Mouse (Mus musculus) CH12.LX (cell line): Measurements from ENCODE around the gene Dhx58. TPM values are rescaled to one million over a fixed set of nuclear protein-coding genes. Genes with fewer than 3 reads are reported as not detected.

Experiments used
- DNase-seq: peaks from one replicate; pipeline ENCODE4 v3.0.0-alpha.2; 2013; ENCODE audit errors: extremely low read depth
- H3K27ac ChIP-seq: 2 replicates; pipeline ENCODE4 v1.5.1; 2012; ENCODE audit warnings: low read depth, mild to moderate bottlenecking, control low read depth, moderate library complexity; ENCODE audit not compliant: insufficient read depth
- H3K27me3 ChIP-seq: replicated peaks from 2 replicates; pipeline ENCODE3; 2012; ENCODE audit warnings: inconsistent platforms
- H3K36me3 ChIP-seq, 2 experiments: replicated peaks in 1 of 2; 2 replicates each; pipeline versions ENCODE3 to v1.6.1; 2012; ENCODE audit warnings: inconsistent platforms in 1 of 2, low read length in 1 of 2, mild to moderate bottlenecking in 1 of 2, mixed read lengths in 1 of 2, moderate library complexity in 1 of 2; ENCODE audit not compliant: control insufficient read depth in 1 of 2, insufficient read depth in 1 of 2
- H3K4me1 ChIP-seq, 2 experiments: 2 replicates each; pipeline ENCODE4 v1.6.1; 2012; ENCODE audit warnings: inconsistent platforms in 1 of 2, moderate library complexity in 1 of 2; ENCODE audit not compliant: insufficient read depth in 2 of 2, control insufficient read depth in 1 of 2
- H3K4me2 ChIP-seq: 2 replicates; pipeline ENCODE4 v1.6.1; 2012; ENCODE audit warnings: low read depth, mild to moderate bottlenecking, control low read depth; ENCODE audit not compliant: poor library complexity, insufficient read depth, severe bottlenecking
- H3K4me3 ChIP-seq, 3 experiments: fragments of 150-350 bp in 1 of 3; sonication (generic) in 1 of 3; replicated peaks in 1 of 3; 2 replicates each; pipeline versions ENCODE3 to v1.5.1; 2011 to 2012; ENCODE audit warnings: low read depth in 2 of 3, low read length in 2 of 3, mild to moderate bottlenecking in 2 of 3, moderate library complexity in 2 of 3, control low read depth in 1 of 3, improper control_type of control experiment in 1 of 3, inconsistent platforms in 1 of 3, mixed read lengths in 1 of 3; ENCODE audit not compliant: poor library complexity in 1 of 3
- H3K79me2 ChIP-seq: replicated peaks from 2 replicates; pipeline ENCODE4 v1.6.1; 2012; ENCODE audit warnings: mild to moderate bottlenecking, moderate library complexity; ENCODE audit not compliant: control insufficient read depth, poor library complexity, insufficient read depth, severe bottlenecking; ENCODE audit errors: extremely low read depth
- H3K9ac ChIP-seq: 2 replicates; pipeline ENCODE4 v1.6.1; 2012; ENCODE audit warnings: low read depth, mild to moderate bottlenecking, control low read depth, moderate library complexity; ENCODE audit not compliant: insufficient read depth
- H3K9me3 ChIP-seq: replicated peaks from 2 replicates; pipeline ENCODE3; 2012; ENCODE audit warnings: low read length, inconsistent platforms, mixed read lengths
- BHLHE40 ChIP-seq: IDR thresholded peaks from 2 replicates; pipeline ENCODE4 v1.6.1; 2011; ENCODE audit warnings: mild to moderate bottlenecking, low read depth, low read length, improper control_type of control experiment
- CTCF ChIP-seq, 2 experiments: IDR thresholded peaks in 1 of 2; conservative IDR thresholded peaks in 1 of 2; 2 replicates each; pipeline ENCODE4 v1.5.1; 2011 to 2012; ENCODE audit warnings: low read depth in 2 of 2, low read length in 2 of 2, improper control_type of control experiment in 1 of 2, inconsistent platforms in 1 of 2, mild to moderate bottlenecking in 1 of 2, moderate library complexity in 1 of 2
- E2F4 ChIP-seq: IDR thresholded peaks from 2 replicates; pipeline ENCODE4 v1.6.1; 2011; ENCODE audit warnings: low read depth, low read length, improper control_type of control experiment; ENCODE audit not compliant: insufficient replicate concordance
- EP300 ChIP-seq: IDR thresholded peaks from 2 replicates; pipeline ENCODE4 v1.6.1; 2011; ENCODE audit warnings: low read length, improper control_type of control experiment
- JUN ChIP-seq: IDR thresholded peaks from 2 replicates; pipeline ENCODE4 v1.6.1; 2011; ENCODE audit warnings: low read depth, mild to moderate bottlenecking, low read length, improper control_type of control experiment, moderate library complexity; ENCODE audit not compliant: insufficient read depth
- JUND ChIP-seq: conservative IDR thresholded peaks from 2 replicates; pipeline ENCODE4 v1.6.1; 2011; ENCODE audit warnings: low read depth, low read length, improper control_type of control experiment
- KAT2A ChIP-seq: IDR thresholded peaks from 2 replicates; pipeline ENCODE4 v1.6.1; 2012; ENCODE audit warnings: low read length, improper control_type of control experiment, inconsistent platforms; ENCODE audit not compliant: insufficient replicate concordance
- MAX ChIP-seq: IDR thresholded peaks from 2 replicates; pipeline ENCODE4 v1.6.1; 2011; ENCODE audit warnings: low read length, improper control_type of control experiment
- MAZ ChIP-seq: IDR thresholded peaks from 2 replicates; pipeline ENCODE4 v1.6.1; 2012; ENCODE audit warnings: low read depth, mild to moderate bottlenecking, inconsistent platforms, low read length, improper control_type of control experiment, moderate library complexity
- MEF2A ChIP-seq: IDR thresholded peaks from 2 replicates; pipeline ENCODE4 v1.6.1; 2014; ENCODE audit warnings: low read depth, mild to moderate bottlenecking, inconsistent platforms, low read length, improper control_type of control experiment, borderline replicate concordance
- NRF1 ChIP-seq: IDR thresholded peaks from 2 replicates; pipeline ENCODE4 v1.6.1; 2014; ENCODE audit warnings: low read depth, mild to moderate bottlenecking, inconsistent platforms, low read length, improper control_type of control experiment, moderate library complexity
- PAX5 ChIP-seq: IDR thresholded peaks from 2 replicates; pipeline ENCODE4 v1.6.1; 2012; ENCODE audit warnings: low read length, inconsistent platforms, mixed read lengths
- POLR2AphosphoS2 ChIP-seq: IDR thresholded peaks from 2 replicates; pipeline ENCODE4 v1.6.1; 2011; ENCODE audit warnings: low read depth, low read length, improper control_type of control experiment
- RAD21 ChIP-seq: IDR thresholded peaks from 2 replicates; pipeline ENCODE4 v1.6.1; 2011; ENCODE audit warnings: low read depth, mild to moderate bottlenecking, low read length, improper control_type of control experiment, moderate library complexity
- RCOR1 ChIP-seq: conservative IDR thresholded peaks from 2 replicates; pipeline ENCODE4 v1.6.1; 2012; ENCODE audit warnings: low read depth, mild to moderate bottlenecking, inconsistent platforms, low read length, improper control_type of control experiment
- UBTF ChIP-seq: IDR thresholded peaks from 2 replicates; pipeline ENCODE4 v1.6.1; 2012; ENCODE audit warnings: low read depth, mild to moderate bottlenecking, inconsistent platforms, low read length, improper control_type of control experiment, moderate library complexity
- USF2 ChIP-seq: conservative IDR thresholded peaks from 2 replicates; pipeline ENCODE4 v1.6.1; 2011; ENCODE audit warnings: low read depth, low read length, improper control_type of control experiment
- ZC3H11A ChIP-seq: IDR thresholded peaks from 2 replicates; pipeline ENCODE4 v1.6.1; 2012; ENCODE audit warnings: low read depth, mild to moderate bottlenecking, inconsistent platforms, low read length, improper control_type of control experiment
- ZMIZ1 ChIP-seq: IDR thresholded peaks from 2 replicates; pipeline ENCODE4 v1.6.1; 2012; ENCODE audit warnings: low read depth, mild to moderate bottlenecking, inconsistent platforms, low read length, improper control_type of control experiment
- ZNF384 ChIP-seq: IDR thresholded peaks from 2 replicates; pipeline ENCODE4 v1.6.1; 2012; ENCODE audit warnings: low read depth, low read length, improper control_type of control experiment, inconsistent platforms
- dilution Hi-C: fragments of 300-500 bp; cut with MboI; formaldehyde crosslinking; loops from 2 replicates; pipeline ENCODE4 v1.14.3; 2020; ENCODE audit warnings: low sequenced_read_pairs; ENCODE audit not compliant: extremely low pct_unique_long_range_greater_than_20kb, extremely low pct_ligation_motif_present
- in situ Hi-C: fragments of 300-500 bp; cut with MboI; formaldehyde crosslinking; loops from 3 replicates; pipeline ENCODE4 v1.14.3; 2019; ENCODE audit warnings: low sequenced_read_pairs, low pct_ligation_motif_present, low pct_unique_long_range_greater_than_20kb, mixed read lengths
- polyA plus RNA-seq: library from polyadenylated mRNA; unstranded; fragments of >175 nt; gene quantifications from 2 replicates; pipeline ENCODE4 v1.2.1, GENCODE M21; 2012; ENCODE audit warnings: low read depth; ENCODE audit not compliant: insufficient read length
- total RNA-seq, 2 experiments: library from RNA; depleted of rRNA; stranded (reverse); fragments of 300-350 nt in 1 of 2; fragments of >200 nt in 1 of 2; gene quantifications; 2 replicates each; pipeline ENCODE4 v1.2.3; 2012 to 2014

Dhx58 gene
- total and polyA plus RNA-seq, 3 experiments: 6.3 to 15.7 (median 6.4) TPM

DNA sequence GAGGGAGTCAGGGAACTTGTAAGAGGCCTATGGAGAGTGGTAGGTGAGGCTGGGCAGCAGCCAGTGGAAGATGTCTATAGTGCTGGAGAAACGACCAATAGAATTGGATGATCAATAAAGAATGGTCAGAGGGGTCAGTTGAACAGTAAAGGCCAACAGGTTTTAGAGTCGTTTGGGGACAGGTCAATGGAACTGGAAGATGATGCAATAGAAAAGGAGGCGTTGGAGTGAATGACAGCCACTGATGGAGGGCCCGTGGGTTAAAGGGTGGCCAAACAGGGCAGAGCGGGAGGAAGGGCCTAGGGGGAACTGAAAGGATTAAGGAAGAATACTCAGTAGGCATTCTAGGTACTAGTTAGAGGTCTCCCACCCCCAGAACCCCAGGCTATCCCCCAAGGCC, 43.0 kb upstream of the Dhx58 start:
- TF ChIP-seq ZNF384: no peak
- TF ChIP-seq E2F4: no peak
- no peak for TF ChIP-seq MAX
- TF ChIP-seq EP300: no peak
- no peak for TF ChIP-seq ZC3H11A
- no peak for TF ChIP-seq RCOR1
- TF ChIP-seq USF2: no peak
- no peak for TF ChIP-seq RAD21
- no peak for TF ChIP-seq JUN
- TF ChIP-seq CTCF (conservative IDR thresholded peaks at IDR 0.05 in 1 of 2, IDR thresholded peaks at IDR 0.05 in 1 of 2; ENCODE audit: low read depth in 2 of 2, low read length in 2 of 2): no peak
- no peak for TF ChIP-seq MEF2A
- no peak for TF ChIP-seq POLR2AphosphoS2
- TF ChIP-seq NRF1: no peak
- TF ChIP-seq KAT2A: no peak
- no peak for TF ChIP-seq BHLHE40
- no peak for TF ChIP-seq MAZ
- TF ChIP-seq PAX5: no peak
- TF ChIP-seq UBTF: no peak

DNA sequence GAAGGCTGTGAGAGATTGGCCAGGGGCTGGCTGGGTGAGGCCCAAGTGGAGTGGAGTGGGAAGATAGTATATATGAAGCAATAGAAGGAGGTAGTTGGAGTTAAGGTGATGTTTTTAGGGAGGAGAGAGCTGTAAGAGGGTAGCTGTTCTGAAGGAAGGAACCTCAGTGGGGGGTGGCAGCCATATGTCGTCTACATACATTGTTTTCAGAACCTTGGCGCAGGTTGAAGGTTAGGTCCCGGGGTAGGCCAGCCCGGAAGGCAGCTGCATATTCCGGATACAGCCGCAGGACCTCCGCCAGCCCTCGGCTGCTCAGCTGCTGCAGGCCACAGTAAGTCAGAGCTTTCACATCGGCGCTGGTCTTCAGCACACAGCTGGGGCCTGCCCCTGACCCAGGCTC, 42.5 kb upstream of the Dhx58 start:
- H3K4me3 ChIP-seq: no peak overlapping the region
- H3K9me3 ChIP-seq: peaks cover 2% of the 10 kb centered on the region
- no peaks in the 10 kb centered on the region for H3K27me3 ChIP-seq
- dilution Hi-C loops (no loop called here), in situ Hi-C loops (no loop called here)
- no peak overlapping the region for H3K27ac ChIP-seq
- H3K79me2 ChIP-seq: no peaks in the 10 kb centered on the region
- H3K4me1 ChIP-seq: 0 out of 4 replicates have a peak, but pooled peaks cover 0 to 3% of the 10 kb centered on the region in 2 experiments
- no peak overlapping the region for H3K9ac ChIP-seq
- no peak overlapping the region for H3K4me2 ChIP-seq
- no peak for TF ChIP-seq MAX
- TF ChIP-seq USF2: no peak
- TF ChIP-seq PAX5: no peak
- TF ChIP-seq UBTF: no peak
- TF ChIP-seq E2F4: no peak
- no peak for TF ChIP-seq ZMIZ1
- TF ChIP-seq JUND: no peak
- no peak for DNase-seq
- peaks cover 19 to 87% of the 10 kb centered on the region in 2 experiments for H3K36me3 ChIP-seq

More for the DNA sequence above, 43.0 kb upstream of the Dhx58 start:
- dilution Hi-C loops (no loop called here), in situ Hi-C loops (no loop called here)
- Histone ChIP-seq H3K9me3 (peaks cover 3% of the 10 kb centered on the region), H3K9ac (no peak overlapping the region), H3K79me2 (no peaks in the 10 kb centered on the region), H3K36me3 (peaks cover 24 to 89% of the 10 kb centered on the region in 2 experiments), H3K27me3 (no peaks in the 10 kb centered on the region), H3K4me3 (no peak overlapping the region), H3K4me2 (no peak overlapping the region), H3K27ac (no peak overlapping the region), H3K4me1 (0 out of 4 replicates have a peak, but pooled peaks cover 0 to 3% of the 10 kb centered on the region in 2 experiments)
- no peak for DNase-seq
